Mouse (Mus musculus) forebrain, embryonic 14.5 days (tissue): ENCODE data around the gene Zmat5. TPM values are rescaled to one million over a fixed set of nuclear protein-coding genes. Genes with fewer than 3 reads are reported as not detected.
A peak's percentile ranks its signal among the peaks of the same experiment; 100 is the strongest.

ENCODE experiments used
- ATAC-seq: fragments of 200-750 bp; cut with Nextera tagmentation; 2 replicates; pipeline ENCODE4 v1.8.0; 2017; ENCODE audit warnings: mild to moderate bottlenecking, moderate library complexity
- DNase-seq: peaks from one replicate; pipeline ENCODE4 v3.0.0-alpha.2; 2015; ENCODE audit warnings: low spot score
- H3K27ac ChIP-seq: fragments of 300-500 bp; sonication (generic); 2 replicates; pipeline ENCODE4 v1.5.1; 2014; ENCODE audit warnings: low read depth, mild to moderate bottlenecking, control low read depth, low read length, moderate library complexity
- H3K27me3 ChIP-seq: fragments of 300-500 bp; sonication (generic); replicated peaks from 2 replicates; pipeline ENCODE4 v1.6.1; 2014; ENCODE audit warnings: low read length, control low read depth, mixed read lengths; ENCODE audit not compliant: control insufficient read depth, insufficient read depth
- H3K36me3 ChIP-seq: fragments of 300-500 bp; sonication (generic); 2 replicates; pipeline ENCODE4 v1.6.1; 2014; ENCODE audit warnings: low read length, control low read depth; ENCODE audit not compliant: control insufficient read depth, insufficient read depth
- H3K4me1 ChIP-seq: fragments of 300-500 bp; sonication (generic); 2 replicates; pipeline ENCODE4 v1.6.1; 2014; ENCODE audit warnings: antibody characterized with exemption, low read length, control low read depth; ENCODE audit not compliant: control insufficient read depth, insufficient read depth
- H3K4me2 ChIP-seq: fragments of 300-500 bp; sonication (generic); 2 replicates; pipeline ENCODE4 v1.6.1; 2014; ENCODE audit warnings: mild to moderate bottlenecking, control low read depth, low read length
- H3K4me3 ChIP-seq: fragments of 300-500 bp; sonication (generic); 2 replicates; pipeline ENCODE4 v1.5.1; 2014; ENCODE audit warnings: low read depth, low read length, control low read depth
- H3K9ac ChIP-seq: fragments of 300-500 bp; sonication (generic); 2 replicates; pipeline ENCODE4 v1.6.1; 2014; ENCODE audit warnings: mild to moderate bottlenecking, low read length, control low read depth, moderate library complexity
- H3K9me3 ChIP-seq: fragments of 300-500 bp; sonication (generic); replicated peaks from 2 replicates; pipeline ENCODE4 v1.6.1; 2016; ENCODE audit warnings: low read length, control low read depth, mixed read lengths; ENCODE audit not compliant: control insufficient read depth
- WGBS: fragments of 180-500 bp; shearing (Covaris S2); extraction: QIAGEN DNeasy Blood & Tissue Kit; methylation state at CpG from one replicate; pipeline ENCODE4 v1.1.7; 2014; 5-methylcytosine and 5-hydroxymethylcytosine counted together
- polyA plus RNA-seq: library from polyadenylated mRNA; unstranded; fragments of >200 nt; fragmentation: Nextera tagmentation; extraction: Ambion mirVana; gene quantifications from 2 replicates; pipeline ENCODE4 v1.2.1, GENCODE M21; 2014

The Zmat5 gene
- polyA plus RNA-seq, 1 experiment from 2014 or later, result 92.4 TPM

GRCm38 (mm10) chr11:4675126-4675562, 29.3 kb upstream of the Zmat5 start:
- WGBS, result 90% methylated on average over 6 of the region's 6 CpGs
- DNase-seq, result no peak
- H3K4me2 ChIP-seq, result no peak overlapping the region
- no peak overlapping the region for H3K4me3 ChIP-seq
- no peak overlapping the region for H3K9ac ChIP-seq
- H3K36me3 ChIP-seq, result peaks cover 63% of the 10 kb centered on the region
- no peak overlapping the region for H3K27ac ChIP-seq
- H3K9me3 ChIP-seq, result no peaks in the 10 kb centered on the region
- ATAC-seq, result no peak
- H3K4me1 ChIP-seq, result no peaks in the 10 kb centered on the region
- H3K27me3 ChIP-seq, result no peaks in the 10 kb centered on the region

- Histone ChIP-seq H3K27me3 (no peaks in the 10 kb centered on the region), H3K4me1 (no peaks in the 10 kb centered on the region), H3K36me3 (peaks cover 67% of the 10 kb centered on the region), H3K4me2 (no peak overlapping the region), H3K9ac (no peak overlapping the region), H3K4me3 (no peak overlapping the region), H3K9me3 (no peaks in the 10 kb centered on the region), H3K27ac (no peak overlapping the region)
- ATAC-seq, result no peak
- 90% methylated on average over 6 of the region's 6 CpGs for WGBS
- DNase-seq, result no peak
These were observed 28.8 kb upstream of the Zmat5 start for GRCm38 (mm10) chr11:4675693-4676092.

GRCm38 (mm10) chr11:4677250-4677872, 27.1 kb upstream of the Zmat5 start:
- DNase-seq (no peak), ATAC-seq (no peak)
- peaks cover 75% of the 10 kb centered on the region for H3K36me3 ChIP-seq
- no peak overlapping the region for H3K4me2 ChIP-seq
- H3K9ac ChIP-seq, result no peak overlapping the region
- WGBS, result 95% methylated on average over 7 of the region's 7 CpGs
- H3K27ac ChIP-seq, result no peak overlapping the region
- no peaks in the 10 kb centered on the region for H3K4me1 ChIP-seq
- H3K4me3 ChIP-seq, result no peak overlapping the region
- H3K9me3 ChIP-seq, result no peaks in the 10 kb centered on the region
- H3K27me3 ChIP-seq, result no peaks in the 10 kb centered on the region

GRCm38 (mm10) chr11:4678700-4679440, 25.6 kb upstream of the Zmat5 start:
- no peak overlapping the region for H3K9ac ChIP-seq
- DNase-seq (no peak), ATAC-seq (no peak)
- H3K27me3 ChIP-seq, result no peaks in the 10 kb centered on the region
- H3K4me3 ChIP-seq, result no peak overlapping the region
- peak overlapping the region; percentile 4; the same call in 1 of the 2 replicates for H3K27ac ChIP-seq
- peaks cover 72% of the 10 kb centered on the region for H3K36me3 ChIP-seq
- H3K4me1 ChIP-seq, result no peaks in the 10 kb centered on the region
- H3K9me3 ChIP-seq, result no peaks in the 10 kb centered on the region
- H3K4me2 ChIP-seq, result no peak overlapping the region
- WGBS, result 84% methylated on average over 13 of the region's 13 CpGs

GRCm38 (mm10) chr11:4679441-4679832, 25.0 kb upstream of the Zmat5 start:
- H3K27me3 ChIP-seq, result no peaks in the 10 kb centered on the region
- no peak for ATAC-seq
- H3K4me3 ChIP-seq, result no peak overlapping the region
- WGBS, result 92% methylated on average over 12 of the region's 12 CpGs
- H3K4me2 ChIP-seq, result no peak overlapping the region
- H3K4me1 ChIP-seq, result no peaks in the 10 kb centered on the region
- no peaks in the 10 kb centered on the region for H3K9me3 ChIP-seq
- H3K27ac ChIP-seq, result no peak overlapping the region
- DNase-seq, result no peak
- H3K9ac ChIP-seq, result no peak overlapping the region
- H3K36me3 ChIP-seq, result peaks cover 66% of the 10 kb centered on the region

GRCm38 (mm10) chr11:4680126-4680525, 24.4 kb upstream of the Zmat5 start:
- 46% methylated on average over 3 of the region's 3 CpGs for WGBS
- Histone ChIP-seq H3K9me3 (no peaks in the 10 kb centered on the region), H3K27ac (no peak overlapping the region), H3K4me1 (no peaks in the 10 kb centered on the region), H3K4me3 (no peak overlapping the region), H3K4me2 (no peak overlapping the region), H3K36me3 (peaks cover 60% of the 10 kb centered on the region), H3K9ac (no peak overlapping the region), H3K27me3 (no peaks in the 10 kb centered on the region)
- ATAC-seq (no peak), DNase-seq (no peak)

GRCm38 (mm10) chr11:4683516-4683915, 21.0 kb upstream of the Zmat5 start:
- no peak overlapping the region for H3K4me2 ChIP-seq
- H3K27ac ChIP-seq, result no peak overlapping the region
- no peaks in the 10 kb centered on the region for H3K4me1 ChIP-seq
- peaks cover 40% of the 10 kb centered on the region for H3K36me3 ChIP-seq
- no peaks in the 10 kb centered on the region for H3K9me3 ChIP-seq
- H3K27me3 ChIP-seq, result no peaks in the 10 kb centered on the region
- no peak overlapping the region for H3K9ac ChIP-seq
- ATAC-seq (no peak), DNase-seq (no peak)
- H3K4me3 ChIP-seq, result no peak overlapping the region
- 95% methylated on average over 6 of the region's 6 CpGs for WGBS

GRCm38 (mm10) chr11:4684186-4684585, 20.3 kb upstream of the Zmat5 start:
- no peak for DNase-seq
- no peak overlapping the region for H3K9ac ChIP-seq
- peaks cover 39% of the 10 kb centered on the region for H3K36me3 ChIP-seq
- no peaks in the 10 kb centered on the region for H3K27me3 ChIP-seq
- H3K4me3 ChIP-seq, result no peak overlapping the region
- H3K4me1 ChIP-seq, result no peaks in the 10 kb centered on the region
- H3K27ac ChIP-seq, result no peak overlapping the region
- H3K9me3 ChIP-seq, result no peaks in the 10 kb centered on the region
- H3K4me2 ChIP-seq, result no peak overlapping the region
- no peak for ATAC-seq
- WGBS, result 78% methylated on average over 6 of the region's 6 CpGs

- H3K9ac ChIP-seq, result no peak overlapping the region
- no peak for DNase-seq
- no peak overlapping the region for H3K27ac ChIP-seq
- H3K36me3 ChIP-seq, result peaks cover 31% of the 10 kb centered on the region
- ATAC-seq, result no peak
- no peak overlapping the region for H3K4me3 ChIP-seq
- H3K27me3 ChIP-seq, result no peaks in the 10 kb centered on the region
- H3K9me3 ChIP-seq, result no peaks in the 10 kb centered on the region
- H3K4me2 ChIP-seq, result no peak overlapping the region
- no peaks in the 10 kb centered on the region for H3K4me1 ChIP-seq
- 78% methylated on average over 4 of the region's 4 CpGs for WGBS
These were observed 19.4 kb upstream of the Zmat5 start for GRCm38 (mm10) chr11:4685071-4685470.
